Mouse (Mus musculus) forebrain, embryonic 16.5 days (tissue): Measurements from ENCODE around the gene Peli2. TPM values are rescaled to one million over a fixed set of nuclear protein-coding genes. Genes with fewer than 3 reads are reported as not detected.

Experiments used
- ATAC-seq: fragments of 200-750 bp; cut with Nextera tagmentation; 2 replicates; pipeline ENCODE4 v1.8.0; 2017; ENCODE audit warnings: mild to moderate bottlenecking, moderate library complexity
- H3K27ac ChIP-seq: fragments of 300-500 bp; sonication (generic); 2 replicates; pipeline ENCODE4 v1.5.1; 2014; ENCODE audit warnings: low read length, control low read depth
- H3K27me3 ChIP-seq: fragments of 300-500 bp; sonication (generic); replicated peaks from 2 replicates; pipeline ENCODE4 v1.6.1; 2014; ENCODE audit warnings: low read length; ENCODE audit not compliant: control insufficient read depth, insufficient read depth
- H3K36me3 ChIP-seq: fragments of 300-500 bp; sonication (generic); 2 replicates; pipeline ENCODE4 v1.6.1; 2014; ENCODE audit not compliant: control insufficient read depth, insufficient read depth
- H3K4me1 ChIP-seq: fragments of 300-500 bp; sonication (generic); replicated peaks from 2 replicates; pipeline ENCODE4 v1.6.1; 2014; ENCODE audit warnings: low read length; ENCODE audit not compliant: control insufficient read depth, insufficient read depth
- H3K4me2 ChIP-seq: fragments of 300-500 bp; sonication (generic); 2 replicates; pipeline ENCODE4 v1.6.1; 2014; ENCODE audit warnings: mild to moderate bottlenecking, low read length, control low read depth
- H3K4me3 ChIP-seq: fragments of 300-500 bp; sonication (generic); replicated peaks from 2 replicates; pipeline ENCODE4 v1.5.1; 2014; ENCODE audit warnings: mild to moderate bottlenecking, low read length, control low read depth
- H3K9ac ChIP-seq: fragments of 300-500 bp; sonication (generic); replicated peaks from 2 replicates; pipeline ENCODE4 v1.6.1; 2014; ENCODE audit warnings: low read depth, low read length, control low read depth
- H3K9me3 ChIP-seq: fragments of 300-500 bp; sonication (generic); 2 replicates; pipeline ENCODE4 v1.6.1; 2016; ENCODE audit warnings: low read length; ENCODE audit not compliant: control insufficient read depth
- WGBS: fragments of 180-500 bp; shearing (Covaris S2); extraction: QIAGEN DNeasy Blood & Tissue Kit; methylation state at CpG from one replicate; pipeline ENCODE4 v1.1.7; 2014; 5-methylcytosine and 5-hydroxymethylcytosine counted together
- polyA plus RNA-seq: library from polyadenylated mRNA; unstranded; fragments of >200 nt; fragmentation: Nextera tagmentation; extraction: Ambion mirVana; gene quantifications from 2 replicates; pipeline ENCODE4 v1.2.1, GENCODE M21; 2015

The Peli2 gene
- polyA plus RNA-seq, 1 experiment from 2014 or later, result 10.5 TPM

DNA sequence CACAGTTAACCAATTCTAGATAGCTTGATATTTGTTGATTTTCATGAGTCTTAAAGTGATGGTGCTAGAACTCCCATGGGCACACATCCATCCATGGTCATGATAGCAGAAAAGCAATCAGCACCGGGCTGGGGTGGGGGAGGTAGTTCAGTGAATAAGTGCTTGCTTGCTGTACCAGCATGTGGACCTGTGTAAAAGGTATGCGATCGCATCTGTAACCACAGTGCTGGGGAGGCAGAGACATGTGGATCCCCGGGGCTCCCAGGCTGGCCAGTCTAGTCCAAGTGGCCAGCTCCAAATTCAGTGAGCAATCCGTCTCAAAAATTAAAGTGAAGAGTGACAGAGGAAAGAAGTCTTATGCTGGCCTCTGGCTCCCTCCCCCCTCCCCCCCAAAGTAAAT lies 3.4 kb downstream of the Peli2 start:
- Histone ChIP-seq H3K9ac (no peak overlapping the region), H3K9me3 (no peaks in the 10 kb centered on the region), H3K27ac (no peak overlapping the region), H3K4me2 (no peak overlapping the region), H3K27me3 (no peaks in the 10 kb centered on the region), H3K4me1 (peaks cover 34% of the 10 kb centered on the region), H3K4me3 (no peak overlapping the region), H3K36me3 (no peaks in the 10 kb centered on the region)
- no peak for ATAC-seq
- WGBS, result 60% methylated on average over 5 of the region's 5 CpGs

- H3K9ac ChIP-seq, result no peak overlapping the region
- H3K36me3 ChIP-seq, result no peaks in the 10 kb centered on the region
- no peak overlapping the region for H3K4me2 ChIP-seq
- 51% methylated on average over 4 of the region's 4 CpGs for WGBS
- no peaks in the 10 kb centered on the region for H3K27me3 ChIP-seq
- H3K27ac ChIP-seq, result no peak overlapping the region
- H3K4me1 ChIP-seq, result peaks cover 29% of the 10 kb centered on the region
- ATAC-seq, result no peak
- H3K9me3 ChIP-seq, result no peaks in the 10 kb centered on the region
- no peak overlapping the region for H3K4me3 ChIP-seq
These were observed 4.2 kb downstream of the Peli2 start for GRCm38 (mm10) chr14:48124816-48125215.

DNA sequence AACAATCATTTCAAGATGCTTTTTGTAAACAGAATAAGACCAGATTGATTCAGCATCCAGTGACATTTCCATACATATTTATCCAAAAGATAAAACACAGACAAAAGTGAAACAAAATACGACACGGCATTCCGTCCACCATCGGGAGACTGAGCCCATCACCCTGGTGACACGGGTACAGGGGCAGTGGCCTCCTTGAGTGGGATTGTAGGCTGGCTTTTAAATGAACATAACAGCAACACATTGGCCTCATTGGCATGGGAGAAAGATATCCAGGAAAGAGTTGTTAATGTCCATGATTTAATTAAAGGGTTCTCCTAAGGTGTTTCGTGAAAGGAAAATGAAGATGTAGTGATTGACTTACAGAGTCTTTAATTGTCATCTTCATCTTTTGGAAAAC lies 5.3 kb downstream of the Peli2 start:
- no peaks in the 10 kb centered on the region for H3K36me3 ChIP-seq
- no peaks in the 10 kb centered on the region for H3K9me3 ChIP-seq
- no peak overlapping the region for H3K9ac ChIP-seq
- H3K27ac ChIP-seq, result no peak overlapping the region
- peaks cover 27% of the 10 kb centered on the region for H3K4me1 ChIP-seq
- no peak for ATAC-seq
- 90% methylated on average over 6 of the region's 6 CpGs for WGBS
- no peak overlapping the region for H3K4me2 ChIP-seq
- no peaks in the 10 kb centered on the region for H3K27me3 ChIP-seq
- H3K4me3 ChIP-seq, result no peak overlapping the region

GRCm38 (mm10) chr14:48126931-48127330 lies 6.3 kb downstream of the Peli2 start:
- peaks cover 27% of the 10 kb centered on the region for H3K4me1 ChIP-seq
- H3K9me3 ChIP-seq, result no peaks in the 10 kb centered on the region
- H3K27me3 ChIP-seq, result no peaks in the 10 kb centered on the region
- H3K27ac ChIP-seq, result no peak overlapping the region
- H3K4me2 ChIP-seq, result no peak overlapping the region
- WGBS, result 68% methylated on average over 4 of the region's 4 CpGs
- ATAC-seq, result no peak
- H3K4me3 ChIP-seq, result no peak overlapping the region
- H3K9ac ChIP-seq, result no peak overlapping the region
- no peaks in the 10 kb centered on the region for H3K36me3 ChIP-seq

DNA sequence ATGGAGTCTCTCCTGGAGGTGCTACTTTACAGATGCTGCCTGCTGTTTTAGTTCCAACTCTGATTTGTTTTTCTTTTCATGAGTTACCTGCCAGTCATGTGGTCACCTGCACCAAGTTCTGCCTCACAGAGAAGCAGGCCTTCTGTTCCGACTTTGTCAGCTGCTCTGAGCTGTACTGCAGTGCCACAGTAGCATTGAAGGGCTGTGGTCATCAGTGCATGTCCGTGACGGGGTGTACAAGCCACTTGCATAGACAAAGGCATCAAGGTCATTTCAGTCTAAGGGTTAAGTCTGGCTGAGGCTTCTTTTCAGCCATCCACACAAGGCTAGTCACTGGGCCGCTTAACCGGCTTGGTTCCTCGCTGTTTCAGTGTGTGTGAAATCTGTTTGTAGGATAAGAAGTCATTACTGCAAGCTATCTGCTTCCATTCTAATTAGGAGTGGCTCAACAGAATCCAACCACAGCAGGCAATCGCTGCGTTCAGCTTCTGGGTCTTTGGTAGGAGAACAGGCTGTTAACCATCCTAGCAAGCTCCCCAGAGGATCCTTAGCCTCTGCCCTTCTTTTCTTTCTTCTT lies 7.1 kb downstream of the Peli2 start:
- WGBS, result 31% methylated on average over 8 of the region's 8 CpGs
- Histone ChIP-seq H3K27me3 (no peaks in the 10 kb centered on the region), H3K9me3 (no peaks in the 10 kb centered on the region), H3K4me1 (peaks cover 20% of the 10 kb centered on the region), H3K4me2 (no peak overlapping the region), H3K9ac (no peak overlapping the region), H3K4me3 (no peak overlapping the region), H3K27ac (no peak overlapping the region), H3K36me3 (no peaks in the 10 kb centered on the region)
- ATAC-seq, result no peak

- Histone ChIP-seq H3K27ac (no peak overlapping the region), H3K4me2 (no peak overlapping the region), H3K9me3 (no peaks in the 10 kb centered on the region), H3K4me3 (no peak overlapping the region), H3K9ac (no peak overlapping the region), H3K27me3 (no peaks in the 10 kb centered on the region), H3K36me3 (no peaks in the 10 kb centered on the region), H3K4me1 (peaks cover 16% of the 10 kb centered on the region)
- WGBS, result 90% methylated on average over 5 of the region's 5 CpGs
- no peak for ATAC-seq
These were observed 8.1 kb downstream of the Peli2 start for GRCm38 (mm10) chr14:48128701-48129100.

GRCm38 (mm10) chr14:48130021-48130420 lies 9.4 kb downstream of the Peli2 start:
- H3K4me2 ChIP-seq, result no peak overlapping the region
- no peak overlapping the region for H3K9ac ChIP-seq
- no peak overlapping the region for H3K4me3 ChIP-seq
- no peak overlapping the region for H3K27ac ChIP-seq
- no peak for ATAC-seq
- 88% methylated on average over 6 of the region's 6 CpGs for WGBS
- no peaks in the 10 kb centered on the region for H3K36me3 ChIP-seq
- no peaks in the 10 kb centered on the region for H3K27me3 ChIP-seq
- no peaks in the 10 kb centered on the region for H3K9me3 ChIP-seq
- H3K4me1 ChIP-seq, result peaks cover 6% of the 10 kb centered on the region

DNA sequence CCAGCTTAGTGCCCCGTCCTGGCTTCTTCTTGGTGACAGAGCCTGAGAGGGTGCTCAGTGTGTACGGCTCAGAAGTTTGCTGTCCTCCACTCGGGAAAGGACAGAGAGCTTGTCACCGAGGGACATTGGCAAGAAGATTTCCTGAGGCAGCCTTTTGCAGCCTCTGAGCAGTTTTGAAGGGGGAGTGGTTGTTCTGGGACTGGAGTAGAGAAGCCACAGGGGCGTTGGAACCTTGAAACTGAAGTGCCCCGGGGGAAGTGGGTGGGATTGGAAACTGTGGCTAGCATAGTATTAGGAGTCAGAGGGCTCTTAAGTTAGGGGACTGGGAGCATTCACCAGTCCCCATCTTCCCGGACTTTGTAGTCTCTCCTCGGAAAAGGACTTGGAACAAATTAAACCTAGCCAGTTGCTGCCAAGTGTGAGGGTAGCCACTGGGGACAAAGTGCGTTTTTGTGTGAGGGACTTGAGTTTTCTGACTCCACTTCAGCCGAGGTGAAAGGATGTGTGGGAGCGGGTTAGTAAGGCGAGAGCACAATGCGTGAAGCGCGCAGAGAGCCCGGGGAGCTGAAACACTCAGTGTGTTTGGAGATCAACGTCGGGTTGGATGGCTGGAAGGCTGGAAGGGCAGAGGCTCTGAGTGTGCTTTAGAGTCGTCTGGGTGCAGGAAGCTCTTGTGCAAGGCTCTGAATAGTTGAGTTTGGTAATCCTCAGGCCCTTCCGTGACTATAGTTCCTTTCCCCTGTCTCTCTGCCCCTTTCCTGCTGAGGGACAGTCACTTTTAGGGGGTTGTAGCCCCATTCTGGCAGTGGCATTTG lies 10.3 kb downstream of the Peli2 start:
- H3K9ac ChIP-seq, result no peak overlapping the region
- no peaks in the 10 kb centered on the region for H3K27me3 ChIP-seq
- H3K36me3 ChIP-seq, result no peaks in the 10 kb centered on the region
- no peaks in the 10 kb centered on the region for H3K9me3 ChIP-seq
- no peak overlapping the region for H3K4me3 ChIP-seq
- ATAC-seq, result no peak
- H3K4me2 ChIP-seq, result no peak overlapping the region
- peaks cover 12% of the 10 kb centered on the region for H3K4me1 ChIP-seq
- no peak overlapping the region for H3K27ac ChIP-seq
- 40% methylated on average over 20 of the region's 20 CpGs for WGBS

- Histone ChIP-seq H3K9ac (no peak overlapping the region), H3K27ac (no peak overlapping the region), H3K36me3 (no peaks in the 10 kb centered on the region), H3K4me3 (no peak overlapping the region), H3K4me1 (peaks cover 13% of the 10 kb centered on the region), H3K9me3 (no peaks in the 10 kb centered on the region), H3K27me3 (no peaks in the 10 kb centered on the region), H3K4me2 (no peak overlapping the region)
- ATAC-seq, result no peak
- 71% methylated on average over 4 of the region's 4 CpGs for whole genome bisulfite sequencing
These were observed 10.9 kb downstream of the Peli2 start for GRCm38 (mm10) chr14:48131576-48131922.
